Mouse (Mus musculus): ENCODE measurements around the gene Cd180.
A peak's percentile ranks its signal among the peaks of the same experiment; 100 is the strongest.

Gene Cd180

GRCm38 (mm10) chr13:102693341-102693801 lies at the start of gene Cd180:
Gene Cd180, plus strand, starts transcription at chr13:102693558.
- DNase-seq, result peak; percentile 92

DNA sequence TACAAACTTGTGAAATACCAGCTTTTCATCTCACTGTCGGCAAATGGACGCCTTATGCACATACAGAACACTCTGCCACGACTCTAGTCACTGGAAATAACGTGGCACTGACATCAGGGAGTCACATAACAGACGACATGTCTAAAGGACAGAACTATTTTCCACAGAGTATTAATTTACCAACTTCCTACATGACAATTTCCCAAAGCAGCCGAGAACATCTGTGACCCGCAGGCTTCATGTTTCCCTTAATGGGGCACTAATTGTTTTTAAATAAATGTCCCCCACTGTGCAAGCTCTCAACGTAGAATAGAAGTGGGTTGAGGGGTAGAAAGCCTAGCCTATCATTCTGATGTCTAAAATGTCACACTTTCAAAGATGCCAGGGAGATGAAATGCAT lies 49.0 kb upstream of the Cd180 start:
- DNase-seq, result no peak

GRCm38 (mm10) chr13:102644789-102645551 lies 48.4 kb upstream of the Cd180 start:
- peak; percentile 92 for DNase-seq

DNA sequence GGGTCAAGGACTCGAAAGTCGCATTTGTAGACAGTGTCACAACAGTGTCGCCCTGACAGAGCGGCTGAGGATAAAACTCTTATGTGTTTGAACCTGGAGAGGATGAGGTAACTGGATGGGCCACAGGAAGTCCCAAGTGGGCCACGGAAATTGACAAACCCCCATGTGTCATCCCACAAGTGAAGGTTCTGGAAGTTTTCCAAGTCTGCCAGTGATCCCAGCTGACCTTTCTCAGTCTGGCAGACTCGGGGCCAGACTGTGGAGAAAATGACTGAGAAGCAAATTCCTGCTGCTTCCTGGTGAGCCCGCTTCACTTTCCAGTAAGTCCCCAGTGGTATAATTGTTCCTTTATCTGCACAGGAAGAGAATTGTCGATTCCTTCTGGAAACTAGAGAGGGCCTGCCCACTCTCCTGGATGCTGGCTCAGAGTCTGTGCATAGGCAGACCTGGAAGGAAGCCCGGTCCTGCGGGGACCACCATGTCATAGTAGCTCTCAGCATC lies 47.0 kb upstream of the Cd180 start:
- peak; percentile 94 for DNase-seq

DNA sequence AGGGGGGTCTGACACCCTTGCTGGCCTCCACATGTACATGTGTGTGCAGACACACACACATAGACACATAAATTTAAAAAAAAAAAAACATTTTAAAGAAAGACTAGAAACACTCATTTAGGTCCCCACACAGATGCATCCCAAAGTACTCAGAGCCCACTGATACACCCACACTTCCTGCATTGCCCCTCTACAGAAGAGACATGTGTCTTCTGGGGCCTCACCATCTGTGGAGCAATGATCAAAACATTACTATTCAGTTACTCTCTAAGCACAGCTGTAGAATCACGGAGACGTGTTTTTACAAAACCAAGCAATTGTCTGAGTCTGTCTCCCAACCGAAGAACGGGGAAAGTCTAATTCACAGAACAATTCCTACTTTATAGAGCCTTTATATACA lies 45.8 kb upstream of the Cd180 start:
- DNase-seq, result peak; percentile 19

DNA sequence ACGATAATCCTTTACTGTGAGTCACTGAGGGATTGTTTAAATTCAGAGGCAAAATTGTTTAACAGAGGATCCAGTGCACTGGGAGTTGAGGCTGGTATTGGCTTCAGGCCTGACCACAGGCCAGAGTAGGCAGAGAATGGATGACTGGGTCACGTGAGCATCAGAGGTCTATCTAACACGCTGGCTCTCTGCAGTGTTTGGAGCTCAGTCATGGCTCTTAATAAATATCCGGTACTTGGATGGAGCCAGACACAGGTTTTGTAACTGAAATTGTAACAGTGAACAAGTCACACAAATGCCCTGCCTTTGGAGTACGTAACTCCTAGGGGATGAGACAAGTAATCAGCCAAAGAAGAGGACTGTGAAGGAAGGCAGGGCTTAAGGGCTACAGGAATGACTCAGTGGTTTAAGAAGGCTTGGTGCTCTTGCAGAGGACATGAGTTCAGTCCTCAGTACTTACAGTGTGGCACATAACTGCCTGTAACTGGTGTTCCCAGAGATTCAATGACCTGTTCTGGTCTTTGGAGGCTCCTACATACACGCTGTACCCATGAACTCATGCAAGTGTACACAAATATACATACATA lies 41.0 kb upstream of the Cd180 start:
- peak; percentile 78 for DNase-seq

DNA sequence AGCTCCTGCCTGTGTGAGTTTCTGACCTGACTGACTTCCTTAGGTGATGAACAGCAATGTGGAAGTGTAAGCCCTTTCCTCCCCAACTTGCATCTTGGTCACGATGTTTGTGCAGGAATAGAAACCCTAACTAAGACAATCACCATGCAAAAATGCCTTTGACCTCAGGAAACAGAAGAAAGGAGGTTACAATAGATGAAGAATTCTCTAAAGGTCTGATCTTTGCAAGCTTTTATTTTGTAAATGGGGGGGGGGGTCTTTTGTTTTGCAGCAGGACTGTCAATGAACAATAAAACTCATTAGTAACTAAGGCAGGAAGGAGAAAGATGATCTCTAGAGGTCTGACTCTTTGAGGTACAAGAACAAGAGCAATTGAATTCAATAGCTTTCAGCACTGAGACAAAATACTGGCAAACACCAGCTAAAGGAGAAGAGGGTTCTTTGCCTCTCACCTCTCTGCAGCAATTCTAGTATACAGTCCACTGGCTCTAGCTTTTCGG lies 38.2 kb upstream of the Cd180 start:
- DNase-seq, result no peak

- DNase-seq, result peak; percentile 93
Observed at GRCm38 (mm10) chr13:102656153-102656690, 37.1 kb upstream of the Cd180 start.

GRCm38 (mm10) chr13:102658223-102658839 lies 35.0 kb upstream of the Cd180 start:
- DNase-seq, result peak; percentile 98

DNA sequence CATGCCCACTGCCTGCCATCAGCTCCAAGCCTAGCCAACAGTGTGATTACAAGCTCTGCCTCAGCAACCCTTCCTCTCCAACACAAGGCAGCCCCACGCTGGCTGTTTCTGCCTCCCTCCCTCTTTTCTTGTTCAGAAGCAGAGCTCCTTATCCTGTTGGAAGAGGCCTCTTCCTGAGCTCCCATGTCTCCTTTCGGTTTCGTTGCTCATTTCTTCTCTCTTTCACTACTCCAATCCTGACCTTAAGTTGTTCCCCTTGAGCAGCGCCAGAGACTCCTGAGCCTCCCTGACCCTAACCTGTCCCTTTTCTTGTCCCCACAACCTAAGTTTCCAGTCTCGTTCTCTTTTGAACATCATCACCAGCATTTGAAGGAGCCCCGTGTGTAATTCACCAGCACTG lies 29.3 kb upstream of the Cd180 start:
- DNase-seq, result peak; percentile 92

DNA sequence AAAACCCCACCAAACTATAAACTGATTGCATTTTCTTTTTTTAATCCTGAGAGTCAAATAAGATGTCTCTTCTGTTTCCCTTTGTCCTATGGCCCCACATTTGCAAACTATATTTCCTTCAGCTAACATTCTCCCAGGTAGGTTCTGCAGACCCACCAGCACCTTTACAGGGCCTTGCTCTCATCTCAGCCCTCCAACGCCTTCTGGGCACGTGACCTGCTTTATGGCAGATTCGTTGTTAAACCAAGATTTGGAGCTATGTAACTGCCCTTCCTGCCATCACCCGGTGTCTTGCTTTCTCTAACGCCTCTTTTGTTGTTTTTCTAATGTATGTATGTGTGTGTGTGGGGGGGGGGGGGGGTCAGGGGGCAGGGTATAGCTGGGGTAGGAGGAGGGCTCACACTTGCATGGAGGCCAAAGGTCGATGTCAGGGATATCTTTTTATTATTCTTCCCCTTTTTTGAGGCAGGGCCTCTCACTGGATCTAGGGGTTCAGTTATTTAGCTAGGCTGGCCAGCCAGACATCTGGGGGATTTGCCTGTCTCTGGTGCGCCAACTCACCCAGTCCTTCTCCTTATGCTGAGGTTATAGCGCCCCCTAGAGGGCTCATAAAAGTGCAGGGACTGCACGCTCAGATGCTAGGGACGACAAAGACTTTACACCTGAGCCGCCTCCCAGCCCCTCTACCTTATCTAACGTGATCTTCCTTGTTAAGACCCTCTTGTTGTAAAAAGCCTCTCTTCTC lies 28.3 kb upstream of the Cd180 start:
- peak; percentile 91 for DNase-seq

DNA sequence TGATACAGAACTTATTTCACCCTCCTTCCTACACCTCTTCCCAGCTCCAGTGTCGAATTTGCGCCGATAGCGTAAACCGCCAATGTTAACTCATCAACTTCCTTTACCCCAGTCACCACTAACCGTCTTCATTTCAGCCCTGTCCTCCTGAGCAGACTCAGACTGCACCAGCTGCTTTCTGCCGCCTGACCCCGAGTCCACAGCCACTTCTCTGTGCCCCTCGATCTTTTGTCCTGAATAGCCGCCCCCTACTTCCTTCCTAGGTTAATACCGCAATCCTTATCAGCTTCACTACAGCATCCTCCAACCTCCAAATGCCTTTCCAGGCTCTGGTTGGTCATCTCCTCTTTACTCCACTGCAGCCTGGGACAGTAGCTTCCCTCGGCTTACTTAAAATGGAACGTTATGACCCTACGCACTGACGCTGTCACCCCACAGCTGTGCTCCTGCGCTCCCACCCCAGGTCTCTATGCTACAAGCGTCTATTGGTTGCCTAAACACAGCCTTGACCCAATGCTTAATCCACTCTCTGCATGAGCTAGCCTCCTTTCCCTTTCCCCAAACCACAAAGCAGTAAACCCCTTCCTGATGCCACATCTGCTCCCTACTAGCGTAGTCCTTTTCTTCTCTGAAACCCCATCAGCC lies 27.6 kb upstream of the Cd180 start:
- DNase-seq, result peak; percentile 86

DNA sequence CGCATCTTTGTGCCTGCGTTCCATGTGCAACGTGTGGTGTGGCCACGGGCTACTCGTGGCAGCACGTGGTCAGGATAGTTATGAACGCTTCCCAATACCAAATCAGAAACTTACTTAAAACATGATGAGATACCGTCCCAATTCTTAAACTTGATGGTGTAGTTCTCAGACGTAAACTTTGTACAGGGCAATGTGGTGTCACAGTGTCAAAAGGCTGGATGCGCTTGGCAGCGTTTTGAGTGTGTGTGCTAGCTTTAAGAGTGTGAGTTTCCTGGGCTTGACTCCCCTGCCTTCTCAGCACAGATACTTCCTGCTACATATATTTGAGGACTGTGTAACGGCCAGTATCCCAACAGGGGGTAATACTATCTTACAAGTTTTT lies 27.1 kb upstream of the Cd180 start:
- peak; percentile 87 for DNase-seq

GRCm38 (mm10) chr13:102666731-102667130 lies 26.6 kb upstream of the Cd180 start:
- DNase-seq, result peak; percentile 83

GRCm38 (mm10) chr13:102667401-102667800 lies 26.0 kb upstream of the Cd180 start:
- DNase-seq, result peak; percentile 48

DNA sequence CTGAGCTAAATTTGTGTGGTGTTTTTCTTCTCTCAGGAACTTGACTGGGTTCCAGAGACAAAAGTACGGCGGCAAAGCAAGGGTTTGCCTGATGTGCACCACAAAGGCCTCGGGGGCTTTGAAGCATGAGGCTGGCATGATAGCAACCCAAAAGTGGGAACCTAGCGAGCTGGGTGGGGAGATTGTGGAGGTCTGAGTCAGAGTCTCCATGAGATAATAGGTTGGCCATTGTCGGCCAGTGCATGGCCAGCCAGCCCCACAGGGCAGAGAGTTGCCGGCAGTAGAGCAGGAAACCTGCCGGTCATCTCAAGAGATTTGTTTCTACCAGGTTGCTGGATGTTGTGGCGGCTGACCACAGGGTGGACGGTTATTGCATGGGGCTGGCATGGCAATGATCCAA lies 25.5 kb upstream of the Cd180 start:
- peak; percentile 88 for DNase-seq

DNA sequence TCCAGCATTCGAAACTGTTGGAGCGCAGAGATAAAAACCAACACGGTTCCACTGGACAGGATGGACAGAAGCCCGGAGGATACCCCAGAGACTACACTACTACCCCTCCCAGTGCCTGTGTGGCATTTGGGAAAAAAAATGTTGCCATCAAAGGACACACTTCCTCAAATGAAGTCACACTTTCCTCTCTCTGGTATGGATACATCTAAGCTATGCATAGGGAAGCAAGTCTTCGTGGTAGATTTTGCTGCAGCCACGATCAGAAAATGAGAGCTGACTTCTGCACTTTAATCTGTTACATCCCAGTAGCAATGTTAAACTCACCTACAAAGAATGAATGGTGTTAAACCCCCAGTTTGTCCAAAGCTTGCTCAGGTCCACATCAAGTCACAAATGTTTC lies 24.4 kb upstream of the Cd180 start:
- DNase-seq, result peak; percentile 81

- peak; percentile 91 for DNase-seq
Observed at GRCm38 (mm10) chr13:102669522-102670256, 23.7 kb upstream of the Cd180 start.

GRCm38 (mm10) chr13:102670503-102670902 lies 22.9 kb upstream of the Cd180 start:
- DNase-seq, result peak; percentile 87

GRCm38 (mm10) chr13:102674083-102674482 lies 19.3 kb upstream of the Cd180 start:
- DNase-seq, result peak; percentile 73

DNA sequence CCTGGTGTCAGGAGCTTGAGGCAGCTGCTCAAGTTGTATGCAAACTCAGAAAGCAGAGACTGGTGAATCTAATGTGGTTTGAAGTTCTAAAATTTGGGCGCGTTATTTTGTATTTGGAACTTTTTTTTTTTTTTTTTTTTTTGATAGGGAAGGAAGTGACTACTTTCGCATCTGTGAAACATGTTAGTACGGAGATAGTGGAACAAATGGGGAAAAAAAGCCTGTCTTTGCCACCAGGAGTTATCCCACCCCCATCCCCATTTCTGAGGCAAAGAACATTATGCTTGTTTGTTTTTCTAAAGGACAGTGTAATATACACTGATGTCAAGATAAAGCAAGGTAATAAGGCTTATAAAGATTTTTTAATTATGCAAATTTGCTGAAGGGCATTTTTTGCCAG lies 15.8 kb upstream of the Cd180 start:
- DNase-seq, result peak; percentile 14

Measured in heart, adult 11 months (tissue).